Mouse (Mus musculus) thymus, postnatal 14 days (tissue): ENCODE measurements at regions not wholly inside any gene's neighbourhood (a gene's known extent, or its start where the extent isn't known, plus 50 kb on each side); places are given as distances from the start of the nearest gene placed in this dataset.

Experiments used
- DNase-seq: peaks from one replicate; pipeline ENCODE4 v3.0.0; 2021

DNA sequence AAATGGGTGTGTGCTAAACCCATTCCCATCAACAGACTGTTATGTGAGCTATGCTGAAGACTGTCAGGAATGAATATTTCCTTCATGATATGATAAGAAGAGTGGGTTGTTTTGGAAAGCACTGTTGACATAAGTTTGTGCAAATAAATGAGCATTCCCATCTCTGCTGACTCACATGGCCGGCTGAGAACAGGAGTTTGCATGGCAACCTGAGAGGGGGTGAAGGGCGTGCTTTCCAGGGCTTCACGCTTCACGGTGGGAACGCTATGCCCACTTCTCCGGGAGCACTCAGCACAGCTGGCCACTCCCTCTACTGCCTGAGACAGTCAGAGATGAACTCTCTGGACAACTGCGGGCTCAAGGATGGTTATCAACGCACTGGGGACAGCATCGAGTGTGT is 348.9 kb upstream of the Slc24a5 start:
- no peak for DNase-seq

GRCm38 (mm10) chr2:124719820-124720478 is 348.0 kb upstream of the Slc24a5 start:
- peak; percentile 28 for DNase-seq

DNA sequence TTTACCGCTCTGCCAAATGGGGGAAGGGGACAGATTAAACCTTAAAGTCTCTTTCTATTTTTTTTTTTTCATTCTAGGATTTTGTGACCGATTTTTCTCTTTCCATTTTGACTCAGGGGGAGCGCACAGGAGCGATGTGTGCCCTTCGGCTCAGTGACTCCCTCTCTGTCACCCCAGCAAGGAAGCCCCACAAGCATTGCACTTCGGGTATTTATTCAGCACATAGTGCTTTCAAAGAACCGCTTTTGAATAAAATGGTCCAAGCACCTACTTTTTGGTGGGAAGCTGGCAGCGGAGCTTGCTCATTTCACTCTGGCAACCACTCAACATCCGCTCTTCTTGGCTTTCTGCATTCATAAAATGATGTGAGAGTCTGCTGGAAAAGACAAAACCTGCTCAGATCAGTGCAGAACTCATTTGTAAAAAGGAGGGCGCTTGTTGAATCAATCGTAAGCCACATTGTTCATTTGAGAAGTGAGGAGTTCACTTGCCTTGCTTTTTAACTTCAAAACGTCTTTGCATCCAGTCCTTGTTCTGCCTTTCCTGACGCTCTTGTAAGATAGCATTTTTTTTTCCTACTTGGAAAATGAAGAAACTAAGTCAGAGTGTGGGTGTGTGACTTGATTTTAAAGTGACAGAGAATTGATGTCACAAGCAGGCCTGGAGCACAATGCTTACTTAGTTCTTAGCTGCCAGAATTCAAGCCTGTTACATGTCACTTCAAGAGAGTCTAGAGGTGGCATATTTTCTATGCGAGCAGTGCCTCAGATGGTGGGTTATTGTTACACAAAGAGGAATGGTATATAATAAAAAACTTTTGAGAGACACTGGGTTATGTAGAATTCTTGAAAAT is 347.1 kb upstream of the Slc24a5 start:
- DNase-seq: no peak

DNA sequence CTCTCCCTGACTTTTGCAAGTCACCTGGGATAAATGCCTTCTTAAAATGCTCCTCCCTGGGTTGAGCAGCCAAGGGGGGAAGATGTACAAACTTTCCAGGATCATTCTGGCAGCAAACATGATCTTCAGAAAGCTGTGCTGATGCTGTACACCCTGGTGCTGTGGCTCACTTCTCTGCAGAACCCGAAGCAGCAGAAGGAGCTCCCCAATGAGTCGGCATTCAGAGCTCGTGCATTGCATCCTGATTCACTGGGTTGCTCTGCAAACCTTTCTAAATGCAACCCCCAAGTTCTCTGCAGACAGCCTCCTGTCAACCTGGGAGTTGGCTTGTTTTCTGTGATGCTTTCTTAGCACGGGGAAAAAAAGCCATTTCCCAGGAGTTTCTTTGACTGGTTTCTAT is 343.8 kb upstream of the Slc24a5 start:
- no peak for DNase-seq

DNA sequence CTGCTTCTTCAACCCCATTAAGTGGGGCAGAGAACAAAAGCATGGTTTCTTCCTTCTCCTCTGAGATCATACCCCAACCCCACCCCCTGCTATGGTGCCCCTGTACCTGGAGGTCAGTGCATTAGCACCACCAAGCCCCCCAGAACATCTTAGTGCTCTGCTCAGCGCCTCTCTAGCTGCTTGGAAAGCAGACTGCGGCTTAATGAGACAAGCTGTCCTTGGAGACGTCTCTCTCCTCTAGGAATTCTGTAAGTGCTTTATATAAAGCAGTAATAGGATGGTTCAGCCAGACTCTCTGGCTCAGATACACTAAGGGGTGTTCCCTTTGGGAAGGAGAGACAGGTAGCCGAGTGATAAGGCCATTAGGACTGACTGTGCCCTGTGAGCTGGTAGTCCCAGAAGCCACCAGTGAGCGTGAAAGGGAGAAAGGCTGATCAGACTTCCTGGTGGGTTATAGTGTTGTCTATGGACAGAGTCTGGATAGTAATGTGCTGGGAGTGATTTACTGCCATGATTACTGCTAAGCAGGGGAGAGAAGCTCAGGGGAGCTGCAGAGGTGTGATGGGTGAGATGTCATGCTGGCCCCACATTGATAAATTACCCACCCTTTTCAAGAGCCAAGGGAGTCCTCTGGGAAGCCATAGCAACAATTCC is 343.0 kb upstream of the Slc24a5 start:
- no peak for DNase-seq

GRCm38 (mm10) chr2:124727979-124728378 is 339.9 kb upstream of the Slc24a5 start:
- no peak for DNase-seq

- no peak for DNase-seq
These were observed 335.3 kb upstream of the Slc24a5 start for GRCm38 (mm10) chr2:124732593-124732992.

DNA sequence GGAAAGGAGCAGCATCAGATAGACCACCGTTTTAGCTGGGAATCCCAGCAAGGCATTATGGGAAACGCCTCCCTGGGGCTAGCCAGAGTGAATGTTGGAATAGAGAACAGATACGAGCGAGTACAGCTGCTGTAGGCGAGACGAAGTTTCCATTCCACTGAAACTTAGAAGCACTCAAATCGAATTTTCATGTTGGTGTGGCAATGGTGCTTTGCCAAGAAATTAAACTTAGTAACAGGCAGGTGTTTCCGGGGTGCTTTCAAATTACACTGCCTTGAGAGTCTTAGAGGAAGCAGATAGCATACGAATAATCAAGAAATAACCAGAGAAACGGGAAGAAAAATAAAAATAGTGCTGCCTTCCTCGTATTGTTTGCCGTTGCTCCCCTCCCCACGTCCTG is 327.1 kb upstream of the Slc24a5 start:
- no peak for DNase-seq

GRCm38 (mm10) chr2:124742964-124743363 is 325.0 kb upstream of the Slc24a5 start:
- DNase-seq: no peak

- no peak for DNase-seq
These were observed 322.9 kb upstream of the Slc24a5 start for GRCm38 (mm10) chr2:124745045-124745444.

DNA sequence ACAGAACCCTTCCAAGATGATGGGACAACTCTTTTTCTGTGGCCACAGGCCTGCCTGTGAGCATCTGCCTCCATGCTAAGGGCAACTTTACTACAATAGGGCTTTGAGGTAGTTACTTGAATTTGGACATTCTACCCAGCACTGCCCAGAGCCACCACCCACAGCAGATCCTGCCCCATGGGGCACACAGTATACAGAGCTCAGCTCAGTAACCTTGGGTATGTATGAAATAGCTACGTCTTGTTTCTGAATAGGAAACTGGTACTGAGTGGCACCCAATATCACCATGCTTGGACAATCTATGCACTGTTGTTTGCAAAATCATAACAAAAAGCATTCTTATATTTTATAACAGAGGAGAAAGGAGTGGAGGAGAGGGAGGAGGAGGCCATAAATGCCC is 320.8 kb upstream of the Slc24a5 start:
- DNase-seq: no peak

DNA sequence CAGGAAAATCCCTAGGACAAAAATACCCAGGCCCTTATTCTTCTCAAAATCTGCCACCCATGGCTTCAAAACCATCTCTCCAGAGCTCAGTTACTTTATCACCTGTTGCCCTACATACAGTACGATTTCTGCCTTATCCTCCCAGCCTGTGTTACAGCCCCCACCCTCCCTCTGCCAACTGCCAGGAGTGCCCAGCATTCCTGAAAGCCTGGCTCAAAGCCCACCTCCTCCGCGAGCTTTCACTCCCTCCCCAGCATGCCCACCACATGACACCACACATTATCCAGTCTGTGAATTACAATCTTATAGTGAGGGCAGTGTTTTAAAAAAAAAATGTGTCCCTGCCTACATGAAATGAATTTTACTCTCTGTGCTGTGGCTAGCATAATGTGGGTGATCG is 320.3 kb upstream of the Slc24a5 start:
- no peak for DNase-seq

DNA sequence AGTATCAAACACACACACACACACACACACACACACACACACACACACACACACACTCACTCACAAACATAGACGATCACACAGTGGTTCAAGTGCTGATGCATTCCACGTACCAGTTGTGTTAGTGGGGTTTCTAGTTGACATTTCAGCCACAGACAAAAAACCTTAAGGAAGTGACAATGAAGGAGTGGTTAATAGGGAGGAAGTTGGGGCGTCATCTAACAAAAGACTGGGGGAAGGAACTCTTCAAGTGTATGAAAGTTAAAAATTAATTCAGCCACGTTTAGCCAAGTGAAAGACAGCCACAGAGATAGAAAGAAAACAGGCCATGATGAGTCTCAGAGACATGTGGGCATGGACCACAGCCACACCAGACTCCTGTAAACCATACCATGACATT is 316.1 kb upstream of the Slc24a5 start:
- DNase-seq: no peak

DNA sequence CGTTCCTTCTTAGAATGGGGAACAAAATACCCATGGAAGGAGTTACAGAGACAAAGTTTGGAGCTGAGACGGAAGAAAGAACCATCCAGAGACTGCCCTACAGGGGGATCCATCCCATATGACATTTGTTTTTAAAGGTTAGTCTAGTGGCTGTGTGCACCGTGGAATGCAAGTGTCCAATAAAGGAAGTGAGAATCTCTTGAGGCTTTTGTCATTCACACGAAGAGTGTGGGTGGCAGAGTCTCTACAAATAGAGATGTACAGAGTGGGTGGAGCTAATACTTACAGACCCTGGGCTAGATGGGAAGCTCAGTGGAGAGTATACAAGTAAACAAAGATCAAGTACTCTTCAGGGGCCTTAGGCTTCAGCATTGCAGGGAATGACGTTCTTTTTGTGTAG is 314.2 kb upstream of the Slc24a5 start:
- no peak for DNase-seq

DNA sequence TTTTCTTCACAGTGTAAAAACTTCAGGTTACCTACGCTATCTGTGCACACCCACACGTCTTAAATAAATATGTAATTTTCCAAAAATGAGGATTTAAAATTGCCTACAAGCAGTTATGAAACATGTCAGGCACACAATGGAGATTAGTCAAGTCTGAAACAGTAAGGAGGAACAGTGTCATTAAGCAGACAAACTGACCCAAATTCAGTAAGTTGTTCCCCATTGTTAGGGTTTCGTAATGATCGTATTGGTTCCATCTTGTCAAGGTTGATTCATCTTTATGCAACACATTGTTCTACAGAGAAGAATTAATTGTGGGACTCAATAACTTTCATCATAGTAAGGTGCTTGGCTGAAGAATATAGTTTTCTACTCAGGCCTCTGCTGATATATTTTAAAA is 312.7 kb upstream of the Slc24a5 start:
- no peak for DNase-seq

DNA sequence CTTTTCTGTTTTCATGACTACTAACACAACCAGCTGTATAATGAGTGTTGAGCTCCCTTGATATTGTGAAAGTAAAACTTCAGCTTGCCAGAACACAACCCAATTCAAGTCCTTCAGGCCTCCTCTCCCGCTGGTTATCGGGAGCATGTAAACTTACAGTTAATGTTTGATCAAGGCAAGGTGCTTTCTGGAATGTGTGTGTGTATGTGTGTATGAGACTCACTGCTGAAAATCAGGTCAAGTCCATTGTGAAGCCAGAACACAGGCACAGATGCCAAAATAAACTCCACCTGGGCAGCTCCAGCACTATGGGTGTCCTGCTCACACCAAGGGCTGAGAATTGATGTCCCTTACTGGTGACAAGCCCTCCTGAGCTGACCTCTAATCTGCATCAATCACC is 308.9 kb upstream of the Slc24a5 start:
- DNase-seq: no peak

DNA sequence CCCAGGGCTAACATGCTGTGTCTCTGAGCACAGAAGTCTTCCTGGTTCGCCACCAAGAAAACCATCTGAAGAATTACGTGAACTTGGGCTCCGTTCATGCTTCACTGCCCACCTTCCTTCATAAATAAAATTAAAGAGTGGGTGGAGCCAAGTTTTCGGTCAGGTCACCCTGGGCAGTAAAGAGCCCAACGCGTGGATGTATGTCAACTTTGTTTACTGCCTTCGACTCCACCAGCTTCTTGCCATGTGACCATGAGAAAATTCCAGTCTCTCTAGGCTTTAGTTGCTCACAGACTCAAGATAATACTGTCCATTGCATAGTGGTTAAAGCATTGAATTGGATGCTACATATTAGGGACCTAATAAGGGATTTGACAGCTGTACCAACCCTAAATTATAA is 304.3 kb upstream of the Slc24a5 start:
- DNase-seq: no peak

- DNase-seq: no peak
These were observed 303.6 kb upstream of the Slc24a5 start for GRCm38 (mm10) chr2:124764186-124764910.

DNA sequence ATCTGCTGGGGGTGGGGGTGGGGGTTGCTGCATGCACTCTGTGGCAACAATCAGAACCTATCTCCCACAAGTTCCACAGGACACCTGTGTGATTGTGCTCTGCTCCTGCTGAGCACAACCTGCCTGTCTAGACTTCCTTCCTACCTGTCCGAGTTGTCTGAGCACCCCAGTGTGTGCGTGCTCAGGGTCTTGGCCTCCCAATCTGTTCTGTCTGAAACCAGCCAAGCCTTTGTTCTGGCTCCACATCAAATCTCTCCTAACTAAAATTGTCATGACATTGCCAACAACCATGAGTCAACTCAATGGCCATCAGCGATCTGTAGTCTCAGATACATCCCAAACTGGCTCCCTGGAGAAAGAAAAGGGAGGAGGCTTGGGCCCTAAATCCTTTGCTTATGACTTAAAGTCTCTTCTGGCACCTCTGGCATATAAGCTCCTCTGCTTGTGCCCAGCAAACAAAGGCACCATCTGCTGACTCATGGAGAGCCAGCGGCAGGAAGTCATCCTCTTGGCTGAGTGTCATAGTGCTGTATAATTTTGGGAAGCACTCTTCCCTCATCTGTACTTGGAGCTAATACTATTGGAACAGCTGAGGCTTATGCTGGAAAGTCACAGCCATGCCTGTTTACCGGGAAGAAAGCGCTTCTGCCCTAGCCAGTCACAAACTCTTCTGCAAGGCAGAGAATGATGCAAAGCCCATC is 298.5 kb upstream of the Slc24a5 start:
- DNase-seq: no peak

- no peak for DNase-seq
These were observed 297.9 kb upstream of the Slc24a5 start for GRCm38 (mm10) chr2:124770028-124770427.

GRCm38 (mm10) chr2:124772055-124772708 is 295.7 kb upstream of the Slc24a5 start:
- DNase-seq: no peak

DNA sequence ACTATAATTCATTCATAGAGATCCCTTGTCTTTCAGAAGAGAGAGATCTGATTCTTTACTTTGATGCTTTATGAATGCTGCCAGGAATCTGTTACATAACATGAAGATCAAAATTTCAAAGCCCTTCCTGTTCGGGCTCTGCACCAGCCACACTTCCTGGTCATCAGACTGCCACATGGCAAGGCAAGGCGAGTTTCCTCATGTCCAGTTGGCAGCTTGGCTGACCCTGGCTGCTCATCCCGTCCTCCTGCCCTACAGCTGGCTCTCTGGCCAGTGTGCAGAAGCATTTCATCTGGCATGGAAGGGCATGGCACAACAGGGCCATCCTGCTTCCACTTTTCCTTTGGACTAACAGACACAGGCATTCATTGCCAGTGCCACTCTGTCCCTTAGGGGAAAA is 292.2 kb upstream of the Slc24a5 start:
- no peak for DNase-seq
